In the genomic region with DNA sequence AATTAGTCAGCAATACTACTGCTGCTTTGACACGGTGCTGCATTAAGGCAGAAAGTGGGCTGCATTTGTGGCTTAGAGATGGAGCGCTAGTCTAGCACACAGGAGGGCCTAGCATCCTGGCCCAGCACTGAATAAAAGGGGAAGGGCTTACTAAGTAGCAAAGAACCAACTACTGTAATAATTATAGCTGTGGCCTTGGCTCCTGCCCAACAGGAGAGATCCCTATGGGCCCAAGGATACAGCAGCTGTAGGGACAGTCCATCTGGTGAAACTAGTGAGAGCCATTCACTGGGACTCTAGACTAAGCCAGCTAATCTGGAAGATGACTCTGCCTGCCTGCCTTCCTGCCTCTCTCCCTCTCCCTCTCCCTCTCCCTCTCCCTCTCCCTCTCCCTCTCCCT, we compare ENCODE assay signal across 22 mouse cellular contexts. TPM values are rescaled to one million over a fixed set of nuclear protein-coding genes. Genes with fewer than 3 reads are reported as not detected.
A peak's percentile ranks its signal among the peaks of the same experiment; 100 is the strongest.
DNase-seq lines count a peak whose midpoint lies in the region; ATAC-seq and TF ChIP-seq lines count a peak whose summit lies in the region.
"Had no signal": no experiment of that assay in that cellular context is flagged by ENCODE, and none has a peak within 500 bp of the region (broad histone marks: within the 10 kb centered on the region; RNA-seq: fewer than 3 reads in every experiment).

No protein-coding gene starts in this region.

- peak; percentile 37 for DNase-seq in cerebellum, adult 9-11 months
- no peak for DNase-seq in cerebellum, postnatal 36 days
- DNase-seq in heart, postnatal 10 days, result peak; percentile 44 to 48
- no peak for DNase-seq in heart, adult 8-10 months (ENCODE audit: low spot score)
- peak; percentile 65 for DNase-seq in midbrain, postnatal 0 days (ENCODE audit: low spot score)
- DNase-seq in midbrain, embryonic 10.5 days (ENCODE audit: low spot score), result no peak
- no peak for DNase-seq in kidney, adult 9 months
- DNase-seq: cerebellum, adult 9-10 months; lung, postnatal 14 days; right cerebral cortex, postnatal 25 days; thymus, postnatal 4 days had no signal

- ATAC-seq in midbrain, postnatal 0 days (ENCODE audit: low FRiP score), result no peak
- ATAC-seq: inflammation-experienced regulatory T-cells, adult 6 months had no signal

- intact Hi-C loops in heart, postnatal 10 days (cut with DNase I), result no loop called here

- no peak for TF ChIP-seq CTCF in midbrain, postnatal 0 days (IDR thresholded peaks at IDR 0.05)

- no peak overlapping the region for H3K9ac ChIP-seq in midbrain, postnatal 0 days (replicated peaks; ENCODE audit: low read length, poor library complexity, severe bottlenecking)
- H3K9ac ChIP-seq: limb, embryonic 12.5 days; liver, embryonic 14.5 days had no signal

- no peak overlapping the region for H3K4me3 ChIP-seq in midbrain, postnatal 0 days (ENCODE audit: low read depth, low read length)
- no peak overlapping the region for H3K4me3 ChIP-seq in midbrain, embryonic 10.5 days
- H3K4me3 ChIP-seq: layer of hippocampus, adult 2 months; left cerebral cortex, adult 2 months; limb, embryonic 12.5 days had no signal

- no peaks in the 10 kb centered on the region for H3K36me3 ChIP-seq in midbrain, postnatal 0 days (ENCODE audit: insufficient read depth, low read length)
- H3K36me3 ChIP-seq in midbrain, embryonic 10.5 days, result no peaks in the 10 kb centered on the region
- H3K36me3 ChIP-seq: limb, embryonic 12.5 days had no signal

- H3K27ac ChIP-seq in midbrain, postnatal 0 days (ENCODE audit: low read depth, low read length), result no peak overlapping the region
- H3K27ac ChIP-seq in midbrain, embryonic 10.5 days (replicated peaks), result no peak overlapping the region
- H3K27ac ChIP-seq: kidney, postnatal 0 days; layer of hippocampus, adult 2 months; left cerebral cortex, adult 2 months; limb, embryonic 12.5 days; liver, embryonic 14.5 days had no signal

- H3K27me3 ChIP-seq in midbrain, postnatal 0 days (ENCODE audit: insufficient read depth, low read length), result no peaks in the 10 kb centered on the region
- no peaks in the 10 kb centered on the region for H3K27me3 ChIP-seq in midbrain, embryonic 10.5 days (ENCODE audit: low read depth, poor library complexity, severe bottlenecking)

- WGBS in midbrain, postnatal 0 days, result 65% methylated on average over 2 of the region's 2 CpGs
- 89% methylated on average over 2 of the region's 2 CpGs for WGBS in midbrain, embryonic 10.5 days

- 0 out of 2 replicates have a peak, but pooled peaks cover 4% of the 10 kb centered on the region for H3K4me1 ChIP-seq in midbrain, postnatal 0 days (ENCODE audit: insufficient read depth, low read length)
- H3K4me1 ChIP-seq in midbrain, embryonic 10.5 days, result peaks cover 18% of the 10 kb centered on the region
- H3K4me1 ChIP-seq: limb, embryonic 12.5 days had no signal

- H3K9me3 ChIP-seq in midbrain, postnatal 0 days (ENCODE audit: low read length), result no peaks in the 10 kb centered on the region
- no peaks in the 10 kb centered on the region for H3K9me3 ChIP-seq in midbrain, embryonic 10.5 days (replicated peaks)
- H3K9me3 ChIP-seq: limb, embryonic 12.5 days had no signal

- H3K4me2 ChIP-seq in midbrain, postnatal 0 days (ENCODE audit: low read depth, low read length, poor library complexity, severe bottlenecking), result no peak overlapping the region
- H3K4me2 ChIP-seq: limb, embryonic 12.5 days had no signal

RNA-seq across cellular contexts. Expression of a gene that starts 23.6 kb away (rescaled TPM):
- not detected for total RNA-seq in heart, postnatal 10 days (2021)
- total RNA-seq in heart, adult 8-10 months (2022), result under 1 TPM in 1 of 4 experiments, not detected in 3; 0.28 TPM
- 0.71 TPM in 1 of 2 replicates, not detected in the other for total RNA-seq in midbrain, postnatal 0 days (2014; rRNA removed)
- polyA plus RNA-seq in midbrain, postnatal 0 days (2015; fragmentation: Nextera tagmentation; extraction: Ambion mirVana), result 0.45 and 0.57 TPM in 2 replicates
- polyA plus RNA-seq in midbrain, embryonic 10.5 days (2016; fragmentation: Nextera tagmentation; extraction: Ambion mirVana), result not detected in 2 replicates
- total RNA-seq: gastrocnemius, postnatal 4 days; megakaryocyte-erythroid progenitor cell, adult 5-6 weeks had no signal
- polyA plus RNA-seq: C2C12; embryonic facial prominence, embryonic 11.5 days; heart, embryonic 16.5 days; inflammation-experienced regulatory T-cells, adult 6 months; limb, embryonic 12.5 days; liver, embryonic 14.5 days had no signal

Comparison
In these comparisons a context has a peak if more than half of its experiments do, and no peak if none do; other contexts are left out.
1. DNase-seq: peak in cerebellum, adult 9-11 months (single experiment), heart, postnatal 10 days (2 of 2) and midbrain, postnatal 0 days (single experiment); none in cerebellum, postnatal 36 days (0 of 2), heart, adult 8-10 months (single experiment), midbrain, embryonic 10.5 days (single experiment) and kidney, adult 9 months (single experiment).